Mouse (Mus musculus) forebrain, embryonic 10.5 days (tissue): ENCODE data around the gene Chst15. TPM values are rescaled to one million over a fixed set of nuclear protein-coding genes. Genes with fewer than 3 reads are reported as not detected.
A peak's percentile ranks its signal among the peaks of the same experiment; 100 is the strongest.

Experiments
- DNase-seq: peaks from one replicate; pipeline ENCODE4 v3.0.0-alpha.2; 2017; ENCODE audit warnings: low spot score; ENCODE audit errors: extremely low spot score
- H3K27ac ChIP-seq: fragments of 300-500 bp; sonication (generic); 2 replicates; pipeline ENCODE4 v1.5.1; 2016; ENCODE audit warnings: mild to moderate bottlenecking
- H3K27me3 ChIP-seq: fragments of 300-500 bp; sonication (generic); 2 replicates; pipeline ENCODE4 v1.6.1; 2016; ENCODE audit warnings: mild to moderate bottlenecking; ENCODE audit not compliant: poor library complexity, severe bottlenecking
- H3K36me3 ChIP-seq: fragments of 300-500 bp; sonication (generic); replicated peaks from 2 replicates; pipeline ENCODE4 v1.6.1; 2016; ENCODE audit warnings: mild to moderate bottlenecking, moderate library complexity
- H3K4me1 ChIP-seq: fragments of 300-500 bp; sonication (generic); 2 replicates; pipeline ENCODE4 v1.6.1; 2016
- H3K4me3 ChIP-seq: fragments of 300-500 bp; sonication (generic); 2 replicates; pipeline ENCODE4 v1.5.1; 2016; ENCODE audit warnings: mild to moderate bottlenecking, moderate library complexity
- H3K9me3 ChIP-seq: fragments of 300-500 bp; sonication (generic); 2 replicates; pipeline ENCODE4 v1.6.1; 2016; ENCODE audit warnings: mild to moderate bottlenecking, moderate library complexity
- WGBS: fragments of 180-500 bp; shearing (Covaris S2); methylation state at CpG from one replicate; pipeline ENCODE4 v1.1.7; 2016; 5-methylcytosine and 5-hydroxymethylcytosine counted together
- polyA plus RNA-seq: library from polyadenylated mRNA; unstranded; fragments of >200 nt; fragmentation: Nextera tagmentation; extraction: Ambion mirVana; gene quantifications from 2 replicates; pipeline ENCODE4 v1.2.1, GENCODE M21; 2016

Chst15 gene
- polyA plus RNA-seq, 1 experiment from 2014 or later: 9.2 TPM

DNA sequence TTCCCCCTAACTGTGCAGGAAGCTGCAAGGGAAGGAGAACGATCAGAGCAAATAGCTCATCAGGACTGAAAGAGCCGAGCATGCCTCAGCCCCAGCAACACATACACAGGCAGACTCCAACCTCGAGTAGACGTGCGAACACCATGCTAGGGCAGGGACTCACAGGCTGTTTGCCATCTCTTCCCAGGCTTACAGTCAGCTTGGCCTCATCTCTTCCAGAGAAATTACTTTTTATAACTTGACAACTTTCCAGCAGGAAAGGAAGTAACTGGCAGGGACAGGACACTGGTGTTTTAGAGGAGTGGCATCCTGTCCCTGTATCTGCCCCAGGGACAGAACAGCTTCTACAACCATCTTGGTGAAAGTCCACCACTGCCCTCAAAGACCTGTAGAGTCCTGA is 73.8 kb downstream of the Chst15 start:
- no peak overlapping the region for H3K4me3 ChIP-seq
- peaks cover 3% of the 10 kb centered on the region; the same call in 1 of the 2 replicates for H3K9me3 ChIP-seq
- H3K27me3 ChIP-seq: no peaks in the 10 kb centered on the region; the same call in 1 of the 2 replicates
- WGBS: 87% methylated on average over 5 of the region's 5 CpGs
- DNase-seq: no peak
- peaks cover 49% of the 10 kb centered on the region for H3K36me3 ChIP-seq
- H3K27ac ChIP-seq: no peak overlapping the region
- H3K4me1 ChIP-seq: peaks cover 30% of the 10 kb centered on the region

DNA sequence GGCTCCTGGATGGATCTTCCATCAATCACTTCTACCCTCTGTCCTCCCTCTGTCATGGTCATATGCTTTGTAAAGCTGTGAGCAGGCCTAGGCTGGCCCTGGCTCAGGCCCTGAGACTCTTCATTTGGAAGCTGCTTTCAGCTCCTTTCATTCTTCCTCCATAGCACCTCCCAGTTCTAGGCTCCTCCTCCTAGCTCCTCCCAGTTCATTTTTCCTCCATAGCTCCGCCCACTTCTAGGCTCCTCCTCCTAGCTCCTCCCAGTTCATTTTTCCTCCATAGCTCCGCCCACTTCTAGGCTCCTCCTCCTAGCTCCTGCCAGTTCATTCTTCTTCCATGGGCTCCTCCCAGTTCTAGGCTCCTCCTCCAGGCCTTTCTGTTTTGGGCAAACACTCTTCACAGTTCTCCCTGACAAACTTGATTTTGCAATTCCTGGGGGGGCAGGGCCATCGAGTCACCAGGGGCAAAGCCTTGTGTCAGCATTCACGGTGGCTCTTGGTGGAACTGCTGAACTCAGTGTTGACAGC is 74.3 kb downstream of the Chst15 start:
- Histone ChIP-seq H3K27ac (no peak overlapping the region), H3K4me1 (peaks cover 24% of the 10 kb centered on the region), H3K4me3 (no peak overlapping the region), H3K27me3 (no peaks in the 10 kb centered on the region; the same call in 1 of the 2 replicates), H3K9me3 (peaks cover 3% of the 10 kb centered on the region; the same call in 1 of the 2 replicates), H3K36me3 (peaks cover 54% of the 10 kb centered on the region)
- DNase-seq: no peak
- 56% methylated on average over 4 of the region's 4 CpGs for WGBS

GRCm38 (mm10) chr7:132238921-132239320 is 78.1 kb downstream of the Chst15 start:
- H3K4me3 ChIP-seq: no peak overlapping the region
- no peak overlapping the region for H3K27ac ChIP-seq
- no peaks in the 10 kb centered on the region for H3K27me3 ChIP-seq
- WGBS: 86% methylated on average over 3 of the region's 3 CpGs
- peaks cover 64% of the 10 kb centered on the region for H3K36me3 ChIP-seq
- H3K9me3 ChIP-seq: peaks cover 3% of the 10 kb centered on the region; the same call in 1 of the 2 replicates
- peaks cover 11% of the 10 kb centered on the region for H3K4me1 ChIP-seq
- no peak for DNase-seq

DNA sequence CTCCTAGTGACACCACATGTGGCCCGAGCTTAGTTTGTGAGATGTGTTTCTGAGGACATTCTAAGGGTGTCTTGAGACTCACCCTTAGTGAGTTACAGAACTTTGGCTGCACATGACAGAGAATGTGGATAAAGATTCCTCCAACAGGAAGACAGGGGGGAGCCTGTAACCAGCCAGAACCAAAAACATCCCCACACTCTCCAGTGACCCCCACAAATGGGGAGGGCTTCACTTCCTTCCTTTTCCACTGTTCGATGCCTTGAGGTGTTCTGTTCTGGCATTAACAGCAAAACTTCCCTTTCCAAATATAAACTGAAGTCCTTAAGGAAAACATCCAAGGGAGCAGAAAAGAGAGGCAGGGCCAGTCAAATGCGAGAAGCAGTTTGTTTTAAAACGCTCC is 79.8 kb downstream of the Chst15 start:
- Histone ChIP-seq H3K4me1 (peaks cover 21% of the 10 kb centered on the region), H3K27ac (no peak overlapping the region), H3K27me3 (no peaks in the 10 kb centered on the region), H3K36me3 (peaks cover 54% of the 10 kb centered on the region), H3K9me3 (no peaks in the 10 kb centered on the region), H3K4me3 (no peak overlapping the region)
- 88% methylated on average over 4 of the region's 4 CpGs for WGBS
- DNase-seq: no peak

GRCm38 (mm10) chr7:132236789-132237188 is 80.2 kb downstream of the Chst15 start:
- H3K9me3 ChIP-seq: no peaks in the 10 kb centered on the region
- 83% methylated on average over 8 of the region's 8 CpGs for WGBS
- H3K4me3 ChIP-seq: no peak overlapping the region
- peaks cover 21% of the 10 kb centered on the region for H3K4me1 ChIP-seq
- no peaks in the 10 kb centered on the region for H3K27me3 ChIP-seq
- peak overlapping the region; percentile 11; the same call in 1 of the 2 replicates for H3K27ac ChIP-seq
- DNase-seq: no peak
- peaks cover 50% of the 10 kb centered on the region for H3K36me3 ChIP-seq

DNA sequence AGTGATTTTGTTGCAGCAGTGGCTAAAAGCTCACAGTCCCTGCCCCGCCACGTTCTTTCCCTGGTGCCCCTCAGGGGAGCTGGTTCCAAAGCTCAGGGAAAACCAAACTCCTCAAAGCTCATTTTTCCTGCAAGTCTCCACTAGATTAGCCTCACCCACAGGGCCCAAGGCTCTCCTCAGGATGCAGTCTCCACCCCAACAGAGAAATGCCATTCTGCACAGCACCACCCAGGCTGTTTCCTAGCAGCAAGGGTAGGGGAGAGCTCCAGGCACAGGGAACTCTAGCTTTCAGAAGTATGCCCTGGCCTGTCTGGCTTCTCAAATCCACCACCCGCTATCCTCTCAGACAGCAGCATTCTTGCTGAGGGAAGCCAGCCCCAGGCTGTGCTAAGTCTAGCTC is 82.8 kb downstream of the Chst15 start:
- no peak for DNase-seq
- Histone ChIP-seq H3K27ac (peak overlapping the region; percentile 40), H3K27me3 (no peaks in the 10 kb centered on the region), H3K4me1 (peaks cover 21% of the 10 kb centered on the region), H3K36me3 (peaks cover 30% of the 10 kb centered on the region), H3K9me3 (no peaks in the 10 kb centered on the region), H3K4me3 (no peak overlapping the region)
- WGBS: 42% methylated on average over 3 of the region's 3 CpGs

- WGBS: 88% methylated on average over 4 of the region's 4 CpGs
- H3K36me3 ChIP-seq: peaks cover 26% of the 10 kb centered on the region
- peaks cover 21% of the 10 kb centered on the region for H3K4me1 ChIP-seq
- no peaks in the 10 kb centered on the region for H3K9me3 ChIP-seq
- peak overlapping the region; percentile 40 for H3K27ac ChIP-seq
- no peaks in the 10 kb centered on the region for H3K27me3 ChIP-seq
- no peak overlapping the region for H3K4me3 ChIP-seq
- no peak for DNase-seq
These were observed 83.3 kb downstream of the Chst15 start for GRCm38 (mm10) chr7:132233732-132234131.

- DNase-seq: no peak
- no peaks in the 10 kb centered on the region for H3K9me3 ChIP-seq
- 59% methylated on average over 2 of the region's 2 CpGs for WGBS
- H3K4me3 ChIP-seq: no peak overlapping the region
- H3K27me3 ChIP-seq: no peaks in the 10 kb centered on the region
- H3K36me3 ChIP-seq: peaks cover 20% of the 10 kb centered on the region
- peak overlapping the region; percentile 40 for H3K27ac ChIP-seq
- peaks cover 21% of the 10 kb centered on the region for H3K4me1 ChIP-seq
These were observed 84.1 kb downstream of the Chst15 start for GRCm38 (mm10) chr7:132232937-132233336.

DNA sequence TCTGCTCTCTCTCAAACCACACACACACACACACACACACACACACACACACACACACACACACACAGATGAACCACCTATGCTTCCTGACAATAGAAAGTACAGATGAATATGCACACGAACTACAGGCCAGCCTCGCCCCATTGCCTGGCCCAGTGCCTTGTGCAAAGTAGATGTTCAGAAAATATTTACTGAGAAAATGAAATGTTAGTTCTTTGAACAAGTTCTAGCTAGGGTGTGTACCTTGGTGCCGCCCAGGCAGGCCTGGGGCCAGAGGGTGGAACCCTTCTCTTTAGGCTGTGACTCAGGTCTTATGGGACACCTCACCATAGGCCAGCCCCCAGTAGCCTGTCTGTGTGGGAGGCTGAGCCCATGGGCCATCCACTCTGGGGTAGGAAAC is 85.6 kb downstream of the Chst15 start:
- Histone ChIP-seq H3K9me3 (no peaks in the 10 kb centered on the region), H3K36me3 (peaks cover 7% of the 10 kb centered on the region; the same call in 1 of the 2 replicates), H3K27ac (0 out of 2 replicates have a peak overlapping the region, but pooled peaks have one; percentile 30), H3K4me3 (no peak overlapping the region), H3K27me3 (no peaks in the 10 kb centered on the region), H3K4me1 (peaks cover 29% of the 10 kb centered on the region)
- DNase-seq: no peak
- 91% methylated on average over 3 of the region's 3 CpGs for WGBS

GRCm38 (mm10) chr7:132230961-132231360 is 86.1 kb downstream of the Chst15 start:
- no peak for DNase-seq
- peaks cover 29% of the 10 kb centered on the region for H3K4me1 ChIP-seq
- no peaks in the 10 kb centered on the region for H3K9me3 ChIP-seq
- H3K4me3 ChIP-seq: no peak overlapping the region
- H3K36me3 ChIP-seq: peaks cover 3% of the 10 kb centered on the region; the same call in 1 of the 2 replicates
- peaks cover 3% of the 10 kb centered on the region; the same call in 1 of the 2 replicates for H3K27me3 ChIP-seq
- H3K27ac ChIP-seq: peak overlapping the region; percentile 36; the same call in 1 of the 2 replicates
- 89% methylated on average over 3 of the region's 3 CpGs for WGBS

GRCm38 (mm10) chr7:132227075-132227640 is 89.9 kb downstream of the Chst15 start:
- Histone ChIP-seq H3K4me3 (no peak overlapping the region), H3K36me3 (no peaks in the 10 kb centered on the region), H3K4me1 (peaks cover 8% of the 10 kb centered on the region), H3K27me3 (peaks cover 9% of the 10 kb centered on the region; the same call in 1 of the 2 replicates), H3K27ac (no peak overlapping the region), H3K9me3 (no peaks in the 10 kb centered on the region)
- no peak for DNase-seq
- WGBS: 93% methylated on average over 8 of the region's 8 CpGs

- DNase-seq: peak; percentile 79
- Histone ChIP-seq H3K27ac (no peak overlapping the region), H3K9me3 (no peaks in the 10 kb centered on the region), H3K4me3 (no peak overlapping the region), H3K27me3 (peaks cover 9% of the 10 kb centered on the region; the same call in 1 of the 2 replicates), H3K4me1 (peaks cover 8% of the 10 kb centered on the region), H3K36me3 (no peaks in the 10 kb centered on the region)
- 63% methylated on average over 6 of the region's 6 CpGs for WGBS
These were observed 90.5 kb downstream of the Chst15 start for GRCm38 (mm10) chr7:132226379-132227074.
